Mouse (Mus musculus) kidney, postnatal 0 days (tissue): Measurements from ENCODE around the gene Dapk1. TPM values are rescaled to one million over a fixed set of nuclear protein-coding genes. Genes with fewer than 3 reads are reported as not detected.

Experiments
- ATAC-seq: fragments of 200-750 bp; cut with Nextera tagmentation; replicated peaks from 2 replicates; pipeline ENCODE4 v1.8.0; 2017; ENCODE audit warnings: low read depth, moderate number of reproducible peaks, moderate TSS enrichment, moderate library complexity; ENCODE audit not compliant: low FRiP score
- DNase-seq: peaks from one replicate; pipeline ENCODE4 v3.0.0-alpha.2; 2016; ENCODE audit warnings: low spot score
- H3K27ac ChIP-seq: fragments of 300-500 bp; sonication (generic); 2 replicates; pipeline ENCODE4 v1.5.1; 2014; ENCODE audit warnings: mild to moderate bottlenecking
- H3K27me3 ChIP-seq: fragments of 300-500 bp; sonication (generic); 2 replicates; pipeline ENCODE4 v1.6.1; 2014; ENCODE audit warnings: low read length, mixed read lengths; ENCODE audit not compliant: insufficient read depth
- H3K36me3 ChIP-seq: fragments of 300-500 bp; sonication (generic); 2 replicates; pipeline ENCODE4 v1.6.1; 2014; ENCODE audit warnings: low read length, mixed read lengths; ENCODE audit not compliant: insufficient read depth
- H3K4me1 ChIP-seq: fragments of 300-500 bp; sonication (generic); replicated peaks from 2 replicates; pipeline ENCODE4 v1.6.1; 2014; ENCODE audit warnings: antibody characterized with exemption, low read length, mixed read lengths; ENCODE audit not compliant: insufficient read depth
- H3K4me2 ChIP-seq: fragments of 300-500 bp; sonication (generic); 2 replicates; pipeline ENCODE4 v1.6.1; 2014; ENCODE audit warnings: mild to moderate bottlenecking, low read length, moderate library complexity, mixed read lengths
- H3K4me3 ChIP-seq: fragments of 300-500 bp; sonication (generic); replicated peaks from 2 replicates; pipeline ENCODE4 v1.5.1; 2014; ENCODE audit warnings: low read depth, low read length
- H3K9ac ChIP-seq: fragments of 300-500 bp; sonication (generic); 2 replicates; pipeline ENCODE4 v1.6.1; 2014; ENCODE audit warnings: low read depth, low read length
- H3K9me3 ChIP-seq: fragments of 300-500 bp; sonication (generic); replicated peaks from 2 replicates; pipeline ENCODE4 v1.6.1; 2016; ENCODE audit warnings: low read length, inconsistent platforms, mixed read lengths
- CTCF ChIP-seq: IDR thresholded peaks from 2 replicates; pipeline ENCODE4 v1.5.1; 2016; ENCODE audit warnings: antibody characterized with exemption, low read depth, mild to moderate bottlenecking, moderate library complexity
- WGBS: fragments of 180-500 bp; shearing (Covaris S2); extraction: QIAGEN DNeasy Blood & Tissue Kit; methylation state at CpG from one replicate; pipeline ENCODE4 v1.1.7; 2014; 5-methylcytosine and 5-hydroxymethylcytosine counted together
- polyA plus RNA-seq: library from polyadenylated mRNA; unstranded; fragments of >200 nt; fragmentation: Nextera tagmentation; extraction: Ambion mirVana; gene quantifications from 2 replicates; pipeline ENCODE4 v1.2.1, GENCODE M21; 2015

Gene Dapk1
- polyA plus RNA-seq, 1 experiment from 2014 or later, result 21.4 TPM

- Histone ChIP-seq H3K9me3 (no peaks in the 10 kb centered on the region), H3K4me2 (no peak within 1 kb of the TSS), H3K27ac (no peak within 1 kb of the TSS), H3K4me3 (no peak within 1 kb of the TSS), H3K9ac (no peak within 1 kb of the TSS), H3K36me3 (no peaks in the 10 kb centered on the region), H3K4me1 (no peaks in the 10 kb centered on the region), H3K27me3 (no peaks in the 10 kb centered on the region)
- TF ChIP-seq CTCF, result no peak
- DNase-seq (no peak), ATAC-seq (no peak)
- WGBS, result 52% methylated on average over 1 of the region's 1 CpGs
Measured at GRCm38 (mm10) chr13:60802749-60803148, 201.0 kb downstream of the Dapk1 start, which contains the start of gene Ctsll3. Ctsll3 (minus strand) TSS chr13:60802849.

GRCm38 (mm10) chr13:60809690-60810089 lies 207.9 kb downstream of the Dapk1 start:
- WGBS, result 79% methylated on average over 2 of the region's 2 CpGs
- Histone ChIP-seq H3K27me3 (no peaks in the 10 kb centered on the region), H3K9ac (no peak overlapping the region), H3K4me2 (no peak overlapping the region), H3K27ac (no peak overlapping the region), H3K9me3 (no peaks in the 10 kb centered on the region), H3K4me3 (no peak overlapping the region), H3K36me3 (no peaks in the 10 kb centered on the region), H3K4me1 (no peaks in the 10 kb centered on the region)
- TF ChIP-seq CTCF, result no peak
- ATAC-seq, result no peak
- no peak for DNase-seq

DNA sequence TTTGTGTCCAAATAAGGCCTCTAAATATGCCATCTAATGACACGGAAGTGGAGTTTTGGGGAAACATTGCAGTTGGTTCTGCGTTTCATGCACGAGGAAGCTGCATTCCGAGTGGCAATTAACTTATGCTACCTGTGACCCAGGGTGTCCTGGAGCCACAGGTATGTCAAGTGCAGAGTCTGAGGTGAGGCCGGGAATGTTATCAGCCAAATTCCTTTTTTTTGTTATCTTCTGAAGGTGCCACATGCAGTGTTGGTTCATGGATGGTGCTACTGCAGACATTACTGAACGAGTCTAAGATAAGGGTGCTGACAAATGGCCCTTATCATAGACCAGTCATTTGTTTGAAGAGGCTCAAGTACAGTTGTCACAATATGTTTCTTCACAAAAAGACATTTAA lies 211.0 kb downstream of the Dapk1 start:
- no peak for TF ChIP-seq CTCF

More for the DNA sequence above, 211.0 kb downstream of the Dapk1 start:
- ATAC-seq, result no peak
- no peak for DNase-seq
- no peak overlapping the region for H3K27ac ChIP-seq
- H3K4me2 ChIP-seq, result no peak overlapping the region
- H3K9ac ChIP-seq, result no peak overlapping the region
- 83% methylated on average over 6 of the region's 6 CpGs for WGBS
- H3K4me1 ChIP-seq, result no peaks in the 10 kb centered on the region
- no peaks in the 10 kb centered on the region for H3K9me3 ChIP-seq
- H3K27me3 ChIP-seq, result no peaks in the 10 kb centered on the region
- H3K4me3 ChIP-seq, result no peak overlapping the region
- H3K36me3 ChIP-seq, result no peaks in the 10 kb centered on the region

Other genes with a start within 250 kb of the Dapk1 start
- gene BC051665, start 184.4 kb downstream of the Dapk1 start, polyA plus RNA-seq, result not detected in 2 replicates
- not detected in 2 replicates for gene Ctsll3, start 200.9 kb downstream of the Dapk1 start, polyA plus RNA-seq